Mouse (Mus musculus) embryonic facial prominence, embryonic 12.5 days (tissue): ENCODE data around the gene Mtcp1. TPM values are rescaled to one million over a fixed set of nuclear protein-coding genes. Genes with fewer than 3 reads are reported as not detected.

Experiments
- ATAC-seq: fragments of 200-750 bp; cut with Nextera tagmentation; 2 replicates; pipeline ENCODE4 v1.8.0; 2017; ENCODE audit not compliant: insufficient number of reproducible peaks, insufficient read depth, low FRiP score, low TSS enrichment
- H3K27ac ChIP-seq: fragments of 300-500 bp; sonication (generic); 2 replicates; pipeline ENCODE4 v1.5.1; 2016; ENCODE audit warnings: mild to moderate bottlenecking
- H3K27me3 ChIP-seq: fragments of 300-500 bp; sonication (generic); 2 replicates; pipeline ENCODE4 v1.6.1; 2016; ENCODE audit warnings: mild to moderate bottlenecking, moderate library complexity
- H3K36me3 ChIP-seq: fragments of 300-500 bp; sonication (generic); 2 replicates; pipeline ENCODE4 v1.6.1; 2016; ENCODE audit warnings: mild to moderate bottlenecking
- H3K4me1 ChIP-seq: fragments of 300-500 bp; sonication (generic); 2 replicates; pipeline ENCODE4 v1.6.1; 2016
- H3K4me2 ChIP-seq: fragments of 300-500 bp; sonication (generic); replicated peaks from 2 replicates; pipeline ENCODE4 v1.6.1; 2016; ENCODE audit warnings: mild to moderate bottlenecking, moderate library complexity
- H3K4me3 ChIP-seq: fragments of 300-500 bp; sonication (generic); 2 replicates; pipeline ENCODE4 v1.5.1; 2016; ENCODE audit warnings: mild to moderate bottlenecking
- H3K9ac ChIP-seq: fragments of 300-500 bp; sonication (generic); 2 replicates; pipeline ENCODE4 v1.6.1; 2016; ENCODE audit warnings: mild to moderate bottlenecking, moderate library complexity
- H3K9me3 ChIP-seq: fragments of 300-500 bp; sonication (generic); 2 replicates; pipeline ENCODE4 v1.6.1; 2016; ENCODE audit warnings: mild to moderate bottlenecking, moderate library complexity
- WGBS: fragments of 180-500 bp; shearing (Covaris S2); methylation state at CpG from one replicate; pipeline ENCODE4 v1.1.7; 2016; 5-methylcytosine and 5-hydroxymethylcytosine counted together
- polyA plus RNA-seq: library from polyadenylated mRNA; unstranded; fragments of >200 nt; fragmentation: Nextera tagmentation; extraction: Ambion mirVana; gene quantifications from 2 replicates; pipeline ENCODE4 v1.2.1, GENCODE M21; 2016

Mtcp1 gene
- polyA plus RNA-seq: 13.8 and 14.3 TPM in 2 replicates

GRCm38 (mm10) chrX:75415936-75416785, at the start of gene Mtcp1, which contains the start of the genes Cmc4 and Brcc3:
Gene Mtcp1 (minus strand): TSS chrX:75416588.
Gene Cmc4 (minus strand): TSS chrX:75416584.
Gene Brcc3 (plus strand): TSS chrX:75416628.
- peak; percentile 99 for ATAC-seq
- no peaks in the 10 kb centered on the region for H3K9me3 ChIP-seq
- peak within 1 kb of the TSS; percentile 47 for H3K4me3 ChIP-seq
- H3K36me3 ChIP-seq: no peaks in the 10 kb centered on the region
- H3K4me1 ChIP-seq: no peaks in the 10 kb centered on the region
- no peaks in the 10 kb centered on the region for H3K27me3 ChIP-seq
- peak within 1 kb of the TSS; percentile 86 for H3K27ac ChIP-seq
- peak within 1 kb of the TSS; percentile 61 for H3K9ac ChIP-seq
- WGBS: 18% methylated on average over 52 of the region's 52 CpGs
- peak within 1 kb of the TSS; percentile 46 for H3K4me2 ChIP-seq

- H3K4me3 ChIP-seq: no peak overlapping the region
- H3K4me1 ChIP-seq: no peaks in the 10 kb centered on the region
- H3K9me3 ChIP-seq: no peaks in the 10 kb centered on the region
- 89% methylated on average over 1 of the region's 1 CpGs for WGBS
- no peaks in the 10 kb centered on the region for H3K27me3 ChIP-seq
- ATAC-seq: no peak
- peaks cover 19% of the 10 kb centered on the region for H3K36me3 ChIP-seq
- H3K4me2 ChIP-seq: no peak overlapping the region
- H3K27ac ChIP-seq: no peak overlapping the region
- H3K9ac ChIP-seq: no peak overlapping the region
Observed at GRCm38 (mm10) chrX:75454597-75454996, 38.2 kb upstream of the Mtcp1 start.

GRCm38 (mm10) chrX:75409711-75410110, 6.7 kb downstream of the Mtcp1 start:
- Histone ChIP-seq H3K9ac (no peak overlapping the region), H3K27me3 (no peaks in the 10 kb centered on the region), H3K36me3 (no peaks in the 10 kb centered on the region), H3K4me1 (no peaks in the 10 kb centered on the region), H3K27ac (no peak overlapping the region), H3K4me2 (no peak overlapping the region), H3K9me3 (no peaks in the 10 kb centered on the region), H3K4me3 (no peak overlapping the region)
- no peak for ATAC-seq
- WGBS: 86% methylated on average over 1 of the region's 1 CpGs

GRCm38 (mm10) chrX:75403350-75403749, 13.0 kb downstream of the Mtcp1 start:
- Histone ChIP-seq H3K27me3 (no peaks in the 10 kb centered on the region), H3K9me3 (no peaks in the 10 kb centered on the region), H3K36me3 (no peaks in the 10 kb centered on the region), H3K4me2 (no peak overlapping the region), H3K27ac (no peak overlapping the region), H3K4me3 (no peak overlapping the region), H3K4me1 (no peaks in the 10 kb centered on the region), H3K9ac (no peak overlapping the region)
- no peak for ATAC-seq

GRCm38 (mm10) chrX:75402668-75403067, 13.7 kb downstream of the Mtcp1 start:
- Histone ChIP-seq H3K27me3 (no peaks in the 10 kb centered on the region), H3K4me3 (no peak overlapping the region)
- 80% methylated on average over 2 of the region's 2 CpGs for WGBS

GRCm38 (mm10) chrX:75399471-75399870, 16.9 kb downstream of the Mtcp1 start:
- Histone ChIP-seq H3K27ac (no peak overlapping the region), H3K9me3 (no peaks in the 10 kb centered on the region), H3K36me3 (0 out of 2 replicates have a peak, but pooled peaks cover 3% of the 10 kb centered on the region), H3K27me3 (no peaks in the 10 kb centered on the region), H3K9ac (no peak overlapping the region), H3K4me1 (no peaks in the 10 kb centered on the region), H3K4me2 (no peak overlapping the region), H3K4me3 (no peak overlapping the region)
- WGBS: 83% methylated on average over 1 of the region's 1 CpGs
- no peak for ATAC-seq

More at GRCm38 (mm10) chrX:75402668-75403067, 13.7 kb downstream of the Mtcp1 start:
- no peaks in the 10 kb centered on the region for H3K36me3 ChIP-seq
- no peak overlapping the region for H3K9ac ChIP-seq
- no peaks in the 10 kb centered on the region for H3K9me3 ChIP-seq
- no peak overlapping the region for H3K4me2 ChIP-seq
- H3K27ac ChIP-seq: no peak overlapping the region
- no peaks in the 10 kb centered on the region for H3K4me1 ChIP-seq
- no peak for ATAC-seq

GRCm38 (mm10) chrX:75382195-75382771, 34.1 kb downstream of the Mtcp1 start, which contains the start of the genes Fundc2 and F8:
Gene Fundc2 (plus strand): TSS chrX:75382399.
Gene F8 (minus strand): TSS chrX:75382615.
- 12% methylated on average over 25 of the region's 25 CpGs for WGBS
- no peaks in the 10 kb centered on the region for H3K36me3 ChIP-seq
- no peaks in the 10 kb centered on the region for H3K27me3 ChIP-seq
- ATAC-seq: peak; percentile 95
- peak within 1 kb of the TSS; percentile 45 for H3K4me3 ChIP-seq
- H3K4me1 ChIP-seq: no peaks in the 10 kb centered on the region
- H3K27ac ChIP-seq: 0 out of 2 replicates have a peak within 1 kb of the TSS, but pooled peaks have one; percentile 57
- peak within 1 kb of the TSS; percentile 40 for H3K4me2 ChIP-seq
- peak within 1 kb of the TSS; percentile 57 for H3K9ac ChIP-seq
- no peaks in the 10 kb centered on the region for H3K9me3 ChIP-seq

- peak overlapping the region; percentile 40; the same call in 1 of the 2 replicates for H3K4me2 ChIP-seq
- H3K9me3 ChIP-seq: no peaks in the 10 kb centered on the region
- WGBS: 70% methylated on average over 5 of the region's 5 CpGs
- H3K36me3 ChIP-seq: no peaks in the 10 kb centered on the region
- no peak overlapping the region for H3K9ac ChIP-seq
- no peak for ATAC-seq
- H3K27ac ChIP-seq: no peak overlapping the region
- no peaks in the 10 kb centered on the region for H3K27me3 ChIP-seq
- H3K4me3 ChIP-seq: peak overlapping the region; percentile 45
- H3K4me1 ChIP-seq: no peaks in the 10 kb centered on the region
Observed at GRCm38 (mm10) chrX:75381699-75382098, 34.7 kb downstream of the Mtcp1 start.

GRCm38 (mm10) chrX:75381176-75381575, 35.2 kb downstream of the Mtcp1 start:
- ATAC-seq: no peak
- Histone ChIP-seq H3K27ac (no peak overlapping the region), H3K4me3 (no peak overlapping the region), H3K36me3 (no peaks in the 10 kb centered on the region), H3K9ac (no peak overlapping the region), H3K9me3 (no peaks in the 10 kb centered on the region), H3K27me3 (no peaks in the 10 kb centered on the region), H3K4me1 (no peaks in the 10 kb centered on the region), H3K4me2 (no peak overlapping the region)
- WGBS: 80% methylated on average over 1 of the region's 1 CpGs

GRCm38 (mm10) chrX:75376815-75377214, 39.6 kb downstream of the Mtcp1 start:
- no peak overlapping the region for H3K27ac ChIP-seq
- no peaks in the 10 kb centered on the region for H3K9me3 ChIP-seq
- H3K9ac ChIP-seq: no peak overlapping the region
- no peak overlapping the region for H3K4me2 ChIP-seq
- no peaks in the 10 kb centered on the region for H3K4me1 ChIP-seq
- no peak overlapping the region for H3K4me3 ChIP-seq
- no peaks in the 10 kb centered on the region for H3K27me3 ChIP-seq
- no peaks in the 10 kb centered on the region for H3K36me3 ChIP-seq
- no peak for ATAC-seq

- H3K4me1 ChIP-seq: no peaks in the 10 kb centered on the region
- no peaks in the 10 kb centered on the region for H3K36me3 ChIP-seq
- 74% methylated on average over 2 of the region's 2 CpGs for WGBS
- no peaks in the 10 kb centered on the region for H3K9me3 ChIP-seq
- no peak for ATAC-seq
- H3K27me3 ChIP-seq: no peaks in the 10 kb centered on the region
- no peak overlapping the region for H3K27ac ChIP-seq
- no peak overlapping the region for H3K4me2 ChIP-seq
- H3K4me3 ChIP-seq: no peak overlapping the region
- H3K9ac ChIP-seq: no peak overlapping the region
Observed at GRCm38 (mm10) chrX:75372666-75373425, 43.5 kb downstream of the Mtcp1 start.
